ENCODE assay signal across 8 mouse cellular contexts in the genomic region with DNA sequence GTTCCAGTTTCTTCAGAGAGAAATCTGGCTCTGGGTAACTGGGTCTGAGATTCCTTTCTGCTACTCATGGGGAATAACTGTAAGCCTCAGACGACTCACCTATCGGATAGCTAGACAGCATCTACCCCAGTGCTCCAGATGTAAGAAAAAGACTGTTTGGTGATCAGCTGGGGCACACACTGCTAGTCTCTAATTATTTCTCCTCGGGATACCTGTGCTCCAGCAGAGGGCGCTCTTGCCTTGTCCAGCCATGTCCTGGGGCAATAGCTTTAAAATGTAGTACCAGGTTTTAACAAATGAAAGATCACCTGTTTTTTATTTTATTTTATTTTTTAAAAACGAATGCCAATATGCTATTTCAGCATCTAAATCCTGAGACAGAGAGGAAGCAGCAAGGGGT. TPM values are rescaled to one million over a fixed set of nuclear protein-coding genes. Genes with fewer than 3 reads are reported as not detected.
A peak's percentile ranks its signal among the peaks of the same experiment; 100 is the strongest.
DNase-seq lines count a peak whose midpoint lies in the region; ATAC-seq and TF ChIP-seq lines count a peak whose summit lies in the region.

No protein-coding gene starts in this region.

- no peaks in the 10 kb centered on the region for H3K36me3 ChIP-seq in ES-Bruce4 (ENCODE audit: control insufficient read depth, insufficient read depth, low read length, poor library complexity, severe bottlenecking)
- no peaks in the 10 kb centered on the region for H3K36me3 ChIP-seq in embryonic facial prominence, embryonic 14.5 days (ENCODE audit: control insufficient read depth, insufficient read depth, low read length)

- WGBS in embryonic facial prominence, embryonic 14.5 days, result 6% methylated on average over 5 of the region's 5 CpGs
- 9% methylated on average over 5 of the region's 5 CpGs for WGBS in lung, adult 2 months

- no peak overlapping the region for H3K4me2 ChIP-seq in embryonic facial prominence, embryonic 14.5 days (ENCODE audit: low read depth, low read length)

- H3K9ac ChIP-seq in ES-Bruce4 (ENCODE audit: low read depth, poor library complexity, severe bottlenecking), result no peak overlapping the region
- no peak overlapping the region; the same call in 1 of the 2 replicates for H3K9ac ChIP-seq in embryonic facial prominence, embryonic 14.5 days (ENCODE audit: low read depth, low read length)

- H3K4me3 ChIP-seq in ES-Bruce4 (ENCODE audit: low read depth, low read length), result no peak overlapping the region
- H3K4me3 ChIP-seq in embryonic facial prominence, embryonic 14.5 days (ENCODE audit: low read depth, low read length), result no peak overlapping the region
- H3K4me3 ChIP-seq in lung, adult 2 months (replicated peaks; ENCODE audit: extremely low read depth, low read depth, low read length), result no peak overlapping the region

- H3K9me3 ChIP-seq in ES-Bruce4 (replicated peaks; ENCODE audit: control insufficient read depth, insufficient read depth, low read length, poor library complexity, severe bottlenecking), result no peaks in the 10 kb centered on the region
- H3K9me3 ChIP-seq in embryonic facial prominence, embryonic 14.5 days (ENCODE audit: control insufficient read depth, low read length), result no peaks in the 10 kb centered on the region

- DNase-seq in adrenal gland, postnatal 36 days, result peak; percentile 88 to 91
- peak; percentile 85 for DNase-seq in embryonic facial prominence, embryonic 14.5 days (ENCODE audit: low spot score)
- DNase-seq in heart, adult 9 months (ENCODE audit: low spot score in 2 of 2), result peak; percentile 53 to 78
- DNase-seq in kidney, postnatal 25 days, result peak; percentile 82 to 92
- peak; percentile 81 for DNase-seq in lung, adult 2 months
- DNase-seq in retina, embryonic 14.5 days (ENCODE audit: low spot score), result peak; percentile 84
- DNase-seq in thymus, postnatal 25 days, result peak; percentile 83

- H3K27ac ChIP-seq in ES-Bruce4 (ENCODE audit: insufficient read depth, low read length), result no peak overlapping the region
- no peak overlapping the region for H3K27ac ChIP-seq in embryonic facial prominence, embryonic 14.5 days (replicated peaks; ENCODE audit: low read depth, low read length)

- H3K4me1 ChIP-seq in ES-Bruce4 (ENCODE audit: control insufficient read depth, insufficient read depth, low read length), result no peaks in the 10 kb centered on the region
- no peaks in the 10 kb centered on the region for H3K4me1 ChIP-seq in embryonic facial prominence, embryonic 14.5 days (ENCODE audit: control insufficient read depth, insufficient read depth, low read length)
- H3K4me1 ChIP-seq in lung, adult 2 months (ENCODE audit: control insufficient read depth, insufficient read depth, low read length), result no peaks in the 10 kb centered on the region

- TF ChIP-seq EP300 in ES-Bruce4 (IDR thresholded peaks at IDR 0.05; ENCODE audit: insufficient read depth, low read depth, low read length), result no peak

- ATAC-seq in embryonic facial prominence, embryonic 14.5 days (ENCODE audit: low read depth), result peak; percentile 60

- H3K27me3 ChIP-seq in ES-Bruce4 (ENCODE audit: control insufficient read depth, insufficient read depth, low read length, poor library complexity, severe bottlenecking), result no peaks in the 10 kb centered on the region
- H3K27me3 ChIP-seq in embryonic facial prominence, embryonic 14.5 days (replicated peaks; ENCODE audit: control insufficient read depth, insufficient read depth, low read length), result no peaks in the 10 kb centered on the region

- TF ChIP-seq POLR2A in ES-Bruce4 (IDR thresholded peaks at IDR 0.05; ENCODE audit: insufficient read depth, low read length), result no peak
- TF ChIP-seq POLR2A in lung, adult 2 months (IDR thresholded peaks at IDR 0.05; ENCODE audit: borderline replicate concordance, extremely low read depth, low read depth, low read length), result no peak

- TF ChIP-seq CTCF in ES-Bruce4 (IDR thresholded peaks at IDR 0.05; ENCODE audit: low read depth, low read length), result peak; percentile 92
- peak; percentile 95 for TF ChIP-seq CTCF in lung, adult 2 months (IDR thresholded peaks at IDR 0.05; ENCODE audit: insufficient read depth, low read length)

RNA-seq across cellular contexts. Expression of gene Hsd17b11, which starts 22.0 kb away (rescaled TPM):
- polyA plus RNA-seq in ES-Bruce4 (2011; ENCODE audit: insufficient read depth, insufficient read length, low read depth, missing spikeins), result 22.0 and 25.3 TPM in 2 replicates
- 10 to 100 TPM; 50.4 to 80.2 TPM for total RNA-seq in adrenal gland, postnatal 36 days (2021)
- polyA plus RNA-seq in embryonic facial prominence, embryonic 14.5 days (2014; fragmentation: Nextera tagmentation; extraction: Ambion mirVana), result 4.5 and 4.9 TPM in 2 replicates
- 39.8 and 53.1 TPM in 2 replicates for polyA plus RNA-seq in lung, adult 2 months (2012; rRNA removed)

RNA-seq across cellular contexts. Expression of gene Hsd17b13, which starts 22.5 kb away (rescaled TPM):
- polyA plus RNA-seq in ES-Bruce4 (2011; ENCODE audit: insufficient read depth, insufficient read length, low read depth, missing spikeins), result not detected in 2 replicates
- total RNA-seq in adrenal gland, postnatal 36 days (2021), result under 1 TPM in 1 of 2 experiments, not detected in 1; 0.20 TPM
- polyA plus RNA-seq in embryonic facial prominence, embryonic 14.5 days (2014; fragmentation: Nextera tagmentation; extraction: Ambion mirVana), result 0.15 and 0.26 TPM in 2 replicates
- 0.14 TPM in 1 of 2 replicates, not detected in the other for polyA plus RNA-seq in lung, adult 2 months (2012; rRNA removed)

RNA-seq across cellular contexts. Expression of gene Nudt9, which starts 46.4 kb away (rescaled TPM):
- 32.0 and 34.2 TPM in 2 replicates for polyA plus RNA-seq in ES-Bruce4 (2011; ENCODE audit: insufficient read depth, insufficient read length, low read depth, missing spikeins)
- 10 to 100 TPM; 58.6 to 67.5 TPM for total RNA-seq in adrenal gland, postnatal 36 days (2021)
- 56.8 and 59.0 TPM in 2 replicates for polyA plus RNA-seq in embryonic facial prominence, embryonic 14.5 days (2014; fragmentation: Nextera tagmentation; extraction: Ambion mirVana)
- 51.1 and 61.6 TPM in 2 replicates for polyA plus RNA-seq in lung, adult 2 months (2012; rRNA removed)
